In genomic region chr10:109713001-109713400, GRCm38 (mm10) we compare ENCODE assay signal across 8 mouse cellular contexts.
A peak's percentile ranks its signal among the peaks of the same experiment; 100 is the strongest.
DNase-seq lines count a peak whose midpoint lies in the region; ATAC-seq and TF ChIP-seq lines count a peak whose summit lies in the region.

No protein-coding gene starts in this region.

- H3K4me1 ChIP-seq in ES-E14 (ENCODE audit: control insufficient read depth in 2 of 2, insufficient read depth in 2 of 2, low read length in 2 of 2, poor library complexity in 1 of 2): no peaks in the 10 kb centered on the region
- no peaks in the 10 kb centered on the region for H3K4me1 ChIP-seq in hindbrain, embryonic 16.5 days (ENCODE audit: control insufficient read depth, insufficient read depth, low read depth, low read length)
- H3K4me1 ChIP-seq in kidney, adult 2 months (ENCODE audit: control insufficient read depth, insufficient read depth, low read length): no peaks in the 10 kb centered on the region

- no peaks in the 10 kb centered on the region for H3K27me3 ChIP-seq in hindbrain, embryonic 16.5 days (replicated peaks; ENCODE audit: control insufficient read depth, insufficient read depth, low read length)
- H3K27me3 ChIP-seq in kidney, adult 2 months (replicated peaks; ENCODE audit: control insufficient read depth, insufficient read depth, low read length): no peaks in the 10 kb centered on the region

- TF ChIP-seq CTCF in kidney, adult 2 months (conservative IDR thresholded peaks at IDR 0.05; ENCODE audit: insufficient read depth, insufficient read length, low read depth, low read length): no peak

- peak; percentile 70; the same call in 1 of the 2 replicates for ATAC-seq in hindbrain, embryonic 16.5 days
- no peak for ATAC-seq in granulocyte monocyte progenitor cell, adult 5-6 weeks (replicated peaks; ENCODE audit: poor library complexity, severe bottlenecking)

- no peak overlapping the region for H3K4me3 ChIP-seq in ES-E14 (ENCODE audit: insufficient read depth in 1 of 2, low read depth in 1 of 2, low read length in 2 of 2, poor library complexity in 1 of 2, severe bottlenecking in 1 of 2)
- no peak overlapping the region for H3K4me3 ChIP-seq in hindbrain, embryonic 16.5 days (ENCODE audit: low read length)
- H3K4me3 ChIP-seq in kidney, adult 2 months (ENCODE audit: insufficient read depth, low read depth, low read length): no peak overlapping the region

- H3K4me2 ChIP-seq in hindbrain, embryonic 16.5 days (ENCODE audit: low read length): no peak overlapping the region

- in situ Hi-C loops in ES-E14 (cut with MboI; ENCODE audit: low sequenced_read_pairs in 2 of 2, unreplicated experiment in 2 of 2): no loop called here

- no peaks in the 10 kb centered on the region for H3K36me3 ChIP-seq in ES-E14 (ENCODE audit: control insufficient read depth, insufficient read depth, low read length, poor library complexity, severe bottlenecking)
- H3K36me3 ChIP-seq in hindbrain, embryonic 16.5 days (ENCODE audit: control insufficient read depth, insufficient read depth, low read length): peaks cover under 1% of the 10 kb centered on the region
- no peaks in the 10 kb centered on the region for H3K36me3 ChIP-seq in kidney, adult 2 months (ENCODE audit: control insufficient read depth, insufficient read depth, low read length)

- peak; percentile 13 for DNase-seq in kidney, postnatal 10 days
- no peak for DNase-seq in kidney, postnatal 25 days
- DNase-seq in ES-E14 (ENCODE audit: low read depth, low spot score): peak; percentile 6
- peak; percentile 62 for DNase-seq in cerebellum, adult 8-10 months
- DNase-seq in testis, postnatal 10 days (ENCODE audit: low spot score): peak; percentile 42
- no peak for DNase-seq in kidney, adult 2 months

- 41% methylated on average over 5 of the region's 5 CpGs for WGBS in hindbrain, embryonic 16.5 days
- WGBS in kidney, adult 2 months: 41% methylated on average over 5 of the region's 5 CpGs

- H3K9me3 ChIP-seq in ES-E14 (ENCODE audit: control insufficient read depth, insufficient read depth, low read depth, low read length): no peaks in the 10 kb centered on the region
- no peaks in the 10 kb centered on the region for H3K9me3 ChIP-seq in hindbrain, embryonic 16.5 days (ENCODE audit: control insufficient read depth, low read length)

- no peak overlapping the region for H3K9ac ChIP-seq in ES-E14 (ENCODE audit: insufficient read depth, low read depth, low read length, poor library complexity, severe bottlenecking)
- H3K9ac ChIP-seq in hindbrain, embryonic 16.5 days (ENCODE audit: low read depth, low read length): no peak overlapping the region

- H3K27ac ChIP-seq in ES-E14 (ENCODE audit: insufficient read depth, low read depth, low read length, poor library complexity, severe bottlenecking): no peak overlapping the region
- H3K27ac ChIP-seq in hindbrain, embryonic 16.5 days (ENCODE audit: low read depth, low read length): no peak overlapping the region
- no peak overlapping the region for H3K27ac ChIP-seq in kidney, adult 2 months (ENCODE audit: insufficient read depth, low read depth, low read length)

- TF ChIP-seq POLR2A in kidney, adult 2 months (IDR thresholded peaks at IDR 0.05; ENCODE audit: low read depth, low read length): no peak

TF ChIP-seq in ES-E14, 5 proteins besides CTCF, POLR2A, EP300 and RAD21:
- no peak for TF ChIP-seq ZNF384 (IDR thresholded peaks at IDR 0.05; ENCODE audit: low read depth, low read length)
- no peak for TF ChIP-seq MAFK (IDR thresholded peaks at IDR 0.05; ENCODE audit: insufficient read depth, low read depth, low read length)
- peak; percentile 11; the same call in 1 of the 2 replicates for TF ChIP-seq ZC3H11A (IDR thresholded peaks at IDR 0.05; ENCODE audit: borderline replicate concordance, low read depth, low read length)
- no peak for TF ChIP-seq HCFC1 (IDR thresholded peaks at IDR 0.05; ENCODE audit: borderline replicate concordance, insufficient read depth, low read length)
- TF ChIP-seq CHD2 (IDR thresholded peaks at IDR 0.05; ENCODE audit: low read depth, low read length): no peak

Comparison
In these comparisons a context has a peak if more than half of its experiments do, and no peak if none do; other contexts are left out.
1. DNase-seq: peak in kidney, postnatal 10 days (single experiment), ES-E14 (single experiment), cerebellum, adult 8-10 months (single experiment) and testis, postnatal 10 days (single experiment); none in kidney, postnatal 25 days (0 of 2) and kidney, adult 2 months (single experiment).